Mouse (Mus musculus) fat pad, adult 2 months (tissue): Measurements from ENCODE around the gene Cst6.

Source experiments
- DNase-seq: peaks from one replicate; pipeline ENCODE4 v3.0.0-alpha.2; 2011; ENCODE audit warnings: low read depth, low spot score; ENCODE audit errors: extremely low read depth

The Cst6 gene

DNA sequence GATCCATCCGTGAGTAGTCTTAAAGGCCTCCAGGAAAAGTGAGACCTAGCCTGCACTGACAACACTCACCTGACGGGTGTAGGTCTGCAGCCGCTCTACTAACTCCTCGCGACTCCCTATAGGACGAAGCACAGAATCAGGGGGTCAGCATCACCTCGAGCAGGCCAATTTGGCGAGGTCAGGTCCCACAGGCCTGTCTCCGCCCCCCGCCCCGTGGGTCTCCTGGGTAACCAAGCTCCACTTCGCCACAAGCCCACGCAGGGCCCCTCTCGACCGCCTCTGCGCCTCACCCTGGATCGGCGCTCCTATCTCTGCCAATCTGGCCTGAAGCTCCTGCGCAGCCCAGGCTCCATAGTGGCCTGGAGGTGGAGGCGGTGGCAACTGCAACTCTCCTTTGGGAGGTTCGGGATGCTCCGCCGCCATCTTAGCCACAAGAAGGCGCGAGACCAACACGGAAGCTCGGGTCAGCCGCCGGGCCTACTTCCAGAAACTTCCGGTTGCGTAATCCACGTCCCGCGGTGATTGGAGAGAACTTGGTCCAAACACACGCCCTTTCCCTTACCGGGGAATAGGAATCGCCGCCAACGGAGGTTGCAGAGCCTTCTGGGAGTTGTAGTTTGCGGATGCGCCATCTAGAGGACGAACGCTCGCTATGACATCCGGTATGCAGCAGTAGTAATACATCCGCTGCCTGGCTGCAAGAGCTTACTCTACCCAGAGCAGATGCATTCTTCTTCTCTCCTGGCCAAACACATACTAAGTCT, 54.2 kb downstream of the Cst6 start, which contains the start of gene Sf3b2:
TSS of gene Sf3b2 (minus strand) at position 484 of the 764 bp plus-strand sequence.
- peak; percentile 95 for DNase-seq
